Mouse (Mus musculus) neural tube, embryonic 12.5 days (tissue): ENCODE data around the gene Srrd. TPM values are rescaled to one million over a fixed set of nuclear protein-coding genes. Genes with fewer than 3 reads are reported as not detected.

Source experiments
- ATAC-seq: fragments of 200-750 bp; cut with Nextera tagmentation; 2 replicates; pipeline ENCODE4 v1.8.0; 2017; ENCODE audit warnings: low read depth, mild to moderate bottlenecking, moderate TSS enrichment, moderate library complexity; ENCODE audit not compliant: low FRiP score
- H3K27ac ChIP-seq: fragments of 300-500 bp; sonication (generic); 2 replicates; pipeline ENCODE4 v1.5.1; 2016
- H3K27me3 ChIP-seq: fragments of 300-500 bp; sonication (generic); replicated peaks from 2 replicates; pipeline ENCODE4 v1.6.1; 2016; ENCODE audit warnings: mild to moderate bottlenecking
- H3K36me3 ChIP-seq: fragments of 300-500 bp; sonication (generic); 2 replicates; pipeline ENCODE4 v1.6.1; 2016; ENCODE audit warnings: mild to moderate bottlenecking
- H3K4me1 ChIP-seq: fragments of 300-500 bp; sonication (generic); 2 replicates; pipeline ENCODE4 v1.6.1; 2016
- H3K4me2 ChIP-seq: fragments of 300-500 bp; sonication (generic); replicated peaks from 2 replicates; pipeline ENCODE4 v1.6.1; 2016; ENCODE audit warnings: mild to moderate bottlenecking
- H3K4me3 ChIP-seq: fragments of 300-500 bp; sonication (generic); 2 replicates; pipeline ENCODE4 v1.5.1; 2016
- H3K9ac ChIP-seq: fragments of 300-500 bp; sonication (generic); 2 replicates; pipeline ENCODE4 v1.6.1; 2016; ENCODE audit warnings: mild to moderate bottlenecking
- H3K9me3 ChIP-seq: fragments of 300-500 bp; sonication (generic); 2 replicates; pipeline ENCODE4 v1.6.1; 2016; ENCODE audit warnings: mild to moderate bottlenecking
- WGBS: fragments of 180-500 bp; shearing (Covaris S2); methylation state at CpG from one replicate; pipeline ENCODE4 v1.1.7; 2016; 5-methylcytosine and 5-hydroxymethylcytosine counted together
- polyA plus RNA-seq: library from polyadenylated mRNA; unstranded; fragments of >200 nt; fragmentation: Nextera tagmentation; extraction: Ambion mirVana; gene quantifications from 2 replicates; pipeline ENCODE4 v1.2.1, GENCODE M21; 2016

The Srrd gene
- polyA plus RNA-seq: 59.5 and 60.2 TPM in 2 replicates

- Histone ChIP-seq H3K36me3 (peaks cover 35% of the 10 kb centered on the region), H3K4me2 (peak within 1 kb of the TSS; percentile 75), H3K9ac (peak within 1 kb of the TSS; percentile 82), H3K27ac (no peak within 1 kb of the TSS), H3K4me3 (peak within 1 kb of the TSS; percentile 88), H3K4me1 (peaks cover 38% of the 10 kb centered on the region), H3K9me3 (no peaks in the 10 kb centered on the region), H3K27me3 (no peaks in the 10 kb centered on the region)
- peak; percentile 73 for ATAC-seq
- WGBS: 1% methylated on average over 64 of the region's 64 CpGs
Measured at GRCm38 (mm10) chr5:112342463-112343204, at the start of gene Srrd, which contains the start of gene Hps4. Srrd (minus strand) TSS chr5:112343040. Hps4 (plus strand) TSS chr5:112343083.

- no peak for ATAC-seq
- H3K9me3 ChIP-seq: no peaks in the 10 kb centered on the region
- WGBS: 76% methylated on average over 27 of the region's 27 CpGs
- H3K27ac ChIP-seq: no peak overlapping the region
- no peak overlapping the region for H3K4me2 ChIP-seq
- no peaks in the 10 kb centered on the region; the same call in 1 of the 2 replicates for H3K27me3 ChIP-seq
- no peak overlapping the region for H3K9ac ChIP-seq
- peaks cover 43% of the 10 kb centered on the region for H3K36me3 ChIP-seq
- no peak overlapping the region for H3K4me3 ChIP-seq
- peaks cover 24% of the 10 kb centered on the region for H3K4me1 ChIP-seq
Measured at GRCm38 (mm10) chr5:112391676-112392323, 49.0 kb upstream of the Srrd start.

- Histone ChIP-seq H3K27me3 (no peaks in the 10 kb centered on the region; the same call in 1 of the 2 replicates), H3K4me3 (no peak overlapping the region), H3K4me1 (peaks cover 22% of the 10 kb centered on the region), H3K9ac (no peak overlapping the region), H3K9me3 (no peaks in the 10 kb centered on the region), H3K36me3 (peaks cover 51% of the 10 kb centered on the region), H3K27ac (no peak overlapping the region), H3K4me2 (no peak overlapping the region)
- ATAC-seq: no peak
- WGBS: 59% methylated on average over 16 of the region's 16 CpGs
Measured at GRCm38 (mm10) chr5:112391002-112391401, 48.2 kb upstream of the Srrd start.

DNA sequence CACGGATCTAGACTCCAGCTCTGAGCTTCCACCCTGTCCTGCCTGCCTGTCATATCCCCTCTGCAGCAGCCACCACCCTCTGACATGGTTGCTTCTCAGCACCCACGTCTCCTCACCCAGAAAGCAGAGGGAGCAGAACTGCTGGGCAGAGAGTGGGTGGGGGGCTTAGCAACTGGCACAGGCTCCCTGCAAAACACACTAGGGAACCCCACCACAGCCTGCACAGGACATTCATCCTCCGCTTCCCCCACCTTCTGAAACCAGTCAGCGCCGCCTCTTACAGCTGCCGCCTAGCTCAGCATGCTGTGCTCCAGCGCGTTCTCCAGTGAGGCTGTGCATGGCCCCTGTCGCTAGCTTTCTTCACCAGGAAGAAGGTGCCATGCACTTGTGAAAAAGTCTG is 46.5 kb upstream of the Srrd start:
- Histone ChIP-seq H3K27ac (no peak overlapping the region), H3K4me3 (no peak overlapping the region), H3K9ac (peak overlapping the region; percentile 3; the same call in 1 of the 2 replicates), H3K27me3 (no peaks in the 10 kb centered on the region; the same call in 1 of the 2 replicates), H3K9me3 (no peaks in the 10 kb centered on the region), H3K4me1 (peaks cover 19% of the 10 kb centered on the region; the same call in 1 of the 2 replicates), H3K36me3 (peaks cover 67% of the 10 kb centered on the region), H3K4me2 (no peak overlapping the region)
- no peak for ATAC-seq
- WGBS: 84% methylated on average over 9 of the region's 9 CpGs

DNA sequence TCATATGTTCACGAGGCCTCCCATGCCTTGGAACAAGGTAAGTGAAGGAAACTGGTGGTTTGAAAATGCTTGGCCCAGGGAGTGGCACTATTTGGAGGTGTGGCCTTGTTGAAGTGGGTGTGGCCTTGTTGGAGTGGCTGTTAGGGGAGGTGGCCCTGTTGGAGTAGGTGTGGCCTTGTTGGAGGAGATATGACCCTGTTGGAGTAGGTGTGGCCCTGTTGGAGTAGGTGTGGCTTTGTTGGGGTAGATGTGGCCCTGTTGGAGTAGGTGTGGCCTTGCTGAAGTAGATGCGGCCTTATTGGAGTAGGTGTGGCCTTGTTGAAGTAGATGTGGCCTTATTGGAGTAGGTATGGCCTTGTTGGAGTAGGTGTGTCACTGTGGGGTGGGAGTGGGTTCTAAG is 43.1 kb upstream of the Srrd start:
- no peak overlapping the region for H3K27ac ChIP-seq
- WGBS: 84% methylated on average over 2 of the region's 2 CpGs
- no peak overlapping the region for H3K4me2 ChIP-seq
- no peak overlapping the region for H3K9ac ChIP-seq
- H3K4me3 ChIP-seq: no peak overlapping the region
- no peaks in the 10 kb centered on the region for H3K9me3 ChIP-seq
- peaks cover 6% of the 10 kb centered on the region; the same call in 1 of the 2 replicates for H3K4me1 ChIP-seq
- peaks cover 60% of the 10 kb centered on the region for H3K36me3 ChIP-seq
- no peaks in the 10 kb centered on the region for H3K27me3 ChIP-seq
- ATAC-seq: no peak

- no peaks in the 10 kb centered on the region for H3K27me3 ChIP-seq
- H3K36me3 ChIP-seq: peaks cover 59% of the 10 kb centered on the region
- peaks cover 6% of the 10 kb centered on the region; the same call in 1 of the 2 replicates for H3K4me1 ChIP-seq
- no peak overlapping the region for H3K4me2 ChIP-seq
- no peak overlapping the region for H3K9ac ChIP-seq
- H3K4me3 ChIP-seq: no peak overlapping the region
- no peaks in the 10 kb centered on the region for H3K9me3 ChIP-seq
- no peak overlapping the region for H3K27ac ChIP-seq
- no peak for ATAC-seq
- WGBS: 93% methylated on average over 13 of the region's 13 CpGs
Measured at GRCm38 (mm10) chr5:112384805-112385472, 42.1 kb upstream of the Srrd start.

DNA sequence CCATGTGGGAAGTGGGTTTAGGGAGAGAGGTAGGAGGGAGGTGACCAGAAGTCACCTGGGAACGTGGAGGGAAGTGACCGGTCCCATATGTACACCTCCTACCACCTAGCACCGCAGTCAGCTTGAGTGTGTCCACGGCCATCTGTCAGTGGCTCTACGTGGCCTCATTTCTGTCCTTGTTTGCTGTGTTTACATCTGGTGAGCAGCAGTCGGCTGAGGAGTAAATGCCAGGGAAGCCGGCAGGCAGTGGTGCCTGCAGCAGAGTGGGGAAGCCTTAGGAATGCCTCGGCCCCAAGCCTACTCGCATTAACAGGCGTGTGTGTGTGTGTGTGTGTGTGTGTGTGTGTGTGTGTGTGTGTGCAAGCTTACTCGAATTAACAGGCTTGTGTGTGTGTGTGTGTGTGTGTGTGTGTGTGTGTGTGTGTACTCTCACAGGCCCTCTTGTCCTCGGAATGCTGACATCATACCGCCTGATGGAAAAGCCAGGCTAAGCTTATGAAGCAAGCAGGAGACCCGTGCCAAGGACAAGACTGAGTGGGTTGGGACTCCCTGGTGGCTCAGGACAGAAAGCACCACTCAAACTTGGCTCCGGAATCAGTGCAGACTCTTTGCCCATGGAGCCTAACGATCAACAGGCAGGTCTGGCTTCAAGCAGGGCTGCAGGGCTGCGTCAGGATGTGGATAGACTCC is 39.9 kb upstream of the Srrd start:
- no peaks in the 10 kb centered on the region for H3K4me1 ChIP-seq
- H3K9me3 ChIP-seq: no peaks in the 10 kb centered on the region
- no peak overlapping the region for H3K4me3 ChIP-seq
- ATAC-seq: no peak
- no peaks in the 10 kb centered on the region for H3K27me3 ChIP-seq
- H3K4me2 ChIP-seq: no peak overlapping the region
- H3K27ac ChIP-seq: no peak overlapping the region
- H3K36me3 ChIP-seq: peaks cover 64% of the 10 kb centered on the region
- no peak overlapping the region for H3K9ac ChIP-seq
- WGBS: 76% methylated on average over 17 of the region's 17 CpGs

GRCm38 (mm10) chr5:112382042-112382441 is 39.2 kb upstream of the Srrd start:
- no peaks in the 10 kb centered on the region for H3K27me3 ChIP-seq
- peaks cover 62% of the 10 kb centered on the region for H3K36me3 ChIP-seq
- H3K9me3 ChIP-seq: no peaks in the 10 kb centered on the region
- ATAC-seq: no peak
- H3K4me3 ChIP-seq: no peak overlapping the region
- no peak overlapping the region for H3K27ac ChIP-seq
- no peaks in the 10 kb centered on the region for H3K4me1 ChIP-seq
- H3K9ac ChIP-seq: no peak overlapping the region
- WGBS: 73% methylated on average over 9 of the region's 9 CpGs
- H3K4me2 ChIP-seq: no peak overlapping the region

- Histone ChIP-seq H3K9ac (no peak overlapping the region), H3K36me3 (peaks cover 59% of the 10 kb centered on the region), H3K4me2 (no peak overlapping the region), H3K27me3 (no peaks in the 10 kb centered on the region), H3K27ac (no peak overlapping the region), H3K9me3 (no peaks in the 10 kb centered on the region), H3K4me1 (no peaks in the 10 kb centered on the region), H3K4me3 (no peak overlapping the region)
- no peak for ATAC-seq
- 84% methylated on average over 11 of the region's 11 CpGs for WGBS
Measured at GRCm38 (mm10) chr5:112381154-112381553, 38.3 kb upstream of the Srrd start.

- 90% methylated on average over 6 of the region's 6 CpGs for WGBS
- no peak overlapping the region for H3K4me3 ChIP-seq
Measured at GRCm38 (mm10) chr5:112378716-112379115, 35.9 kb upstream of the Srrd start.

GRCm38 (mm10) chr5:112377380-112377779 is 34.5 kb upstream of the Srrd start:
- WGBS: 84% methylated on average over 1 of the region's 1 CpGs
- Histone ChIP-seq H3K9ac (no peak overlapping the region), H3K4me3 (no peak overlapping the region), H3K4me2 (no peak overlapping the region), H3K27ac (no peak overlapping the region), H3K9me3 (no peaks in the 10 kb centered on the region), H3K4me1 (peaks cover 8% of the 10 kb centered on the region), H3K36me3 (peaks cover 66% of the 10 kb centered on the region), H3K27me3 (no peaks in the 10 kb centered on the region)
- ATAC-seq: no peak

More at GRCm38 (mm10) chr5:112378716-112379115, 35.9 kb upstream of the Srrd start:
- ATAC-seq: no peak
- Histone ChIP-seq H3K27me3 (no peaks in the 10 kb centered on the region), H3K9me3 (no peaks in the 10 kb centered on the region), H3K4me1 (no peaks in the 10 kb centered on the region), H3K36me3 (peaks cover 60% of the 10 kb centered on the region), H3K9ac (no peak overlapping the region), H3K4me2 (no peak overlapping the region), H3K27ac (no peak overlapping the region)

DNA sequence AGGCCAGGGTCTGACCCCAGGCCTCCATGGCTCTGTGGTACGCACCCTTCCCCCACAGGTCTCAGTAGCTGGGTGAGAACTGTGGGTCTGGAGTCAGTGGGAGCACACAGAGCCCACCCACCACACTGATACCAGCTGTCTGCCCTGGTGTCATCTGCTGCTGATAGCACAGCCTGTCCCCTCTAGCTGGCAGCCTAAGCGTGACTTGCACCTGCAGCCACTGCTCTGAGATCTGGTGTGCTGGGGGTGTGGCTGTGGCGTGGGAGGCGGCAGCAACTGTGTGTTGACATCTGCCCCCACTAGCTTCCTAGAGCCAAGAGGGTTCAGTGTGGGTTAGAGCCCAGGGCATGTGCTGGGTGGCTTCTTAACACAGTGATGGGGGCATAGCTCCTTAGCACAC is 33.3 kb upstream of the Srrd start:
- H3K4me2 ChIP-seq: no peak overlapping the region
- no peak for ATAC-seq
- 89% methylated on average over 4 of the region's 4 CpGs for WGBS

More for the DNA sequence above, 33.3 kb upstream of the Srrd start:
- peaks cover 20% of the 10 kb centered on the region for H3K4me1 ChIP-seq
- no peak overlapping the region for H3K9ac ChIP-seq
- H3K4me3 ChIP-seq: no peak overlapping the region
- peaks cover 68% of the 10 kb centered on the region for H3K36me3 ChIP-seq
- no peaks in the 10 kb centered on the region for H3K9me3 ChIP-seq
- no peaks in the 10 kb centered on the region for H3K27me3 ChIP-seq
- no peak overlapping the region for H3K27ac ChIP-seq
